Mouse (Mus musculus) liver, embryonic 14.5 days (tissue): ENCODE results near the gene Trpv3. TPM values are rescaled to one million over a fixed set of nuclear protein-coding genes. Genes with fewer than 3 reads are reported as not detected.

ENCODE experiments used
- ATAC-seq: fragments of 200-750 bp; cut with Nextera tagmentation; 2 replicates; pipeline ENCODE4 v1.8.0; 2017; ENCODE audit warnings: moderate number of reproducible peaks, mild to moderate bottlenecking, moderate library complexity; ENCODE audit not compliant: insufficient read depth
- DNase-seq, 3 experiments: peaks; one replicate each; pipeline ENCODE4 v3.0.0-alpha.2; 2012 to 2013; ENCODE audit warnings: low read depth in 3 of 3, low spot score in 3 of 3
- H3K27ac ChIP-seq: fragments of 300-500 bp; sonication (generic); 2 replicates; pipeline ENCODE4 v1.5.1; 2014; ENCODE audit warnings: moderate library complexity, mild to moderate bottlenecking, control low read depth, inconsistent platforms
- H3K27me3 ChIP-seq: fragments of 300-500 bp; sonication (generic); 2 replicates; pipeline ENCODE4 v1.6.1; 2014; ENCODE audit warnings: mild to moderate bottlenecking, low read length, moderate library complexity; ENCODE audit not compliant: control insufficient read depth, insufficient read depth
- H3K36me3 ChIP-seq: fragments of 300-500 bp; sonication (generic); replicated peaks from 2 replicates; pipeline ENCODE4 v1.6.1; 2014; ENCODE audit warnings: low read depth; ENCODE audit not compliant: control insufficient read depth, insufficient read depth
- H3K4me1 ChIP-seq, 2 experiments: fragments of 200-500 bp in 1 of 2; fragments of 300-500 bp in 1 of 2; sonication (generic) in 1 of 2; replicated peaks; 2 replicates each; pipeline ENCODE4 v1.6.1; 2012 to 2014; ENCODE audit warnings: antibody characterized with exemption in 1 of 2, inconsistent platforms in 1 of 2, low read length in 1 of 2; ENCODE audit not compliant: control insufficient read depth in 2 of 2, insufficient read depth in 2 of 2
- H3K4me2 ChIP-seq: fragments of 300-500 bp; sonication (generic); 2 replicates; pipeline ENCODE4 v1.6.1; 2014; ENCODE audit warnings: low read depth, mild to moderate bottlenecking, control low read depth, moderate library complexity
- H3K4me3 ChIP-seq, 2 experiments: fragments of 200-500 bp in 1 of 2; fragments of 300-500 bp in 1 of 2; sonication (generic) in 1 of 2; 2 replicates each; pipeline ENCODE4 v1.5.1; 2012 to 2014; ENCODE audit warnings: low read depth in 2 of 2, low read length in 2 of 2, mild to moderate bottlenecking in 2 of 2, control low read depth in 1 of 2, inconsistent platforms in 1 of 2, moderate library complexity in 1 of 2; ENCODE audit not compliant: insufficient read depth in 1 of 2
- H3K9ac ChIP-seq: fragments of 300-500 bp; sonication (generic); replicated peaks from 2 replicates; pipeline ENCODE4 v1.6.1; 2014; ENCODE audit warnings: mild to moderate bottlenecking, control low read depth, moderate library complexity
- H3K9me3 ChIP-seq: fragments of 300-500 bp; sonication (generic); 2 replicates; pipeline ENCODE4 v1.6.1; 2016; ENCODE audit warnings: low read length, mixed read lengths; ENCODE audit not compliant: control insufficient read depth
- CTCF ChIP-seq: IDR thresholded peaks from 2 replicates; pipeline ENCODE4 v1.5.1; 2016; ENCODE audit warnings: antibody characterized with exemption, low read depth, control low read depth
- EP300 ChIP-seq: IDR thresholded peaks from 2 replicates; pipeline ENCODE4 v1.6.1; 2016; ENCODE audit warnings: antibody characterized with exemption, low read depth
- WGBS: fragments of 180-500 bp; shearing (Covaris S2); extraction: QIAGEN DNeasy Blood & Tissue Kit; methylation state at CpG from one replicate; pipeline ENCODE4 v1.1.7; 2014; ENCODE audit not compliant: insufficient replicate concordance; 5-methylcytosine and 5-hydroxymethylcytosine counted together
- polyA plus RNA-seq, 2 experiments: library from polyadenylated mRNA; depleted of rRNA in 1 of 2; stranded (reverse) in 1 of 2; unstranded in 1 of 2; fragments of >200 nt; fragmentation: Nextera tagmentation in 1 of 2; extraction: Ambion mirVana in 1 of 2; gene quantifications; 2 replicates each; pipeline versions ENCODE4 v1.2.1 to v1.2.3; 2012 to 2014

Gene Trpv3
- polyA plus RNA-seq, 2 experiments = 0.01 to 0.03 TPM

DNA sequence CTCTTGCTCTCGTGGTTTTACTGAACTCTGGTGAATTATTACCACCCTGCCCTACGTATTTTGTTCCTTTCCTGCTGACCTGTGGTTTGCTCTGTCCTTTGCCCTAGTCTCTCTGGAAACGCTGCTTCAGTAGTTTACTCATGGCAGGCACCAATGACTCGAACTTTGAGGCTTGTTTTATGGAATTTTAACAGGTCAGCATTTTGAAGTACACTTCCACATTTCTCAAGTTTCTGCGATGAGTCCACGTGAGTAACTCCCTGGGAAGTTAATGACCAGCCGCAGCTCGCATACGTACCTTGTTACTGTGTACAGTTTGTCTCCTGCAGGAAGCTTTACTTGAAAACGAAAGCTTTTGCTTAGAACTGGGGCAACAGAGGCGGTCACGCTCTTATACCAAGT lies 59.3 kb downstream of the Trpv3 start:
- ATAC-seq (peak; percentile 75; the same call in 1 of the 2 replicates), DNase-seq (peak; percentile 12 to 20 (median 17))
- peak overlapping the region; percentile 28; the same call in 1 of the 2 replicates for H3K4me2 ChIP-seq
- TF ChIP-seq CTCF (no peak), EP300 (no peak)
- WGBS = 22% methylated on average over 12 of the region's 12 CpGs
- 0 out of 4 replicates have a peak, but pooled peaks cover 0 to 2% of the 10 kb centered on the region in 2 experiments for H3K4me1 ChIP-seq
- no peaks in the 10 kb centered on the region for H3K36me3 ChIP-seq
- H3K27ac ChIP-seq = no peak overlapping the region
- H3K9me3 ChIP-seq = no peaks in the 10 kb centered on the region
- peak overlapping the region; percentile 6 to 26; a peak in 2 of 4 replicates for H3K4me3 ChIP-seq
- H3K9ac ChIP-seq = no peak overlapping the region
- no peaks in the 10 kb centered on the region for H3K27me3 ChIP-seq

DNA sequence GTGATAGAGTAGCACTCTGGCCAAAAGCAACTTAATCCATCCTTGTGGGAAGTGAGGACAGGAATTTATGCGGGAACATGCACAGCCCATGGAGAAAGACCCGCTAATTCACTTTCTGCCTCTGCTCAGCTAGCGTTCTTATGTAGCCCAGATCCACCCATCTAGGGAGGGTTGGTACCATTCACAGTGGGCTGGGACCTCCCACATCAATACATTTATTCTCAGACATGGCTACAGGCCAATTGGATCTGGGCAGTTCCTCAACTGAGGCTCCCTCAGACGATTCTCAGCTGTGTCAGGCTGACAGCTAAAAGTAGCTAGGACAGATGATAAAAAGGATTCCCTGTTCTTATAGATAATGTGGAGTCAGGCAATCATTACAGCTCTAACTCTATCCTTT lies 60.2 kb downstream of the Trpv3 start:
- no peaks in the 10 kb centered on the region for H3K9me3 ChIP-seq
- no peak overlapping the region for H3K4me3 ChIP-seq
- H3K4me1 ChIP-seq = 0 out of 4 replicates have a peak, but pooled peaks cover 0 to 2% of the 10 kb centered on the region in 2 experiments
- no peak overlapping the region for H3K4me2 ChIP-seq
- WGBS = 70% methylated on average over 4 of the region's 4 CpGs
- H3K27ac ChIP-seq = no peak overlapping the region
- no peak overlapping the region for H3K9ac ChIP-seq
- H3K36me3 ChIP-seq = no peaks in the 10 kb centered on the region
- TF ChIP-seq CTCF (no peak), EP300 (no peak)
- H3K27me3 ChIP-seq = no peaks in the 10 kb centered on the region
- ATAC-seq (no peak), DNase-seq (no peak)

DNA sequence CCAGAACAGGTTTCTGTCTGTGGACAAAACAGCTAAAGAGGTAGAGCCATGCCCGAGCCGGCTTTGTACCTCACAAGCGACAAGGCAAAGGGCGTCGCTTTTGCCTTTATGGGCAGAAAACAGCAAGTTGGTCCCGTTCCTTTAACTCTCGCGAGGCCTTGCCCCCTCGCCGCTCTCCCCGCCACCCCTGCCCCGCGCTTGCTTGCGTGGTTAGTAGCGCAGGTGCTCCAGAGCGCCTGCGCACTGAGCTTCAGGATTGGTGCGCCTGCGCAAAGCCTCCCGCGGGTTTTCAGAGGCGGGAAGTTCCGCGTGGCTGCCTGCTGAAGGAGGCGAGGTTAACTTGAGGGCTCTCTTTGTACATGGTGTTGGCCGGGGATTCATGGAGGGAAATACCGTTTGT lies 62.3 kb downstream of the Trpv3 start, which contains the start of the genes Aspa, Gm49340 and Spata22:
TSS of gene Aspa (minus strand) at position 155 of the 400 bp plus-strand sequence.
TSS of gene Gm49340 (plus strand) at position 300 of the 400 bp plus-strand sequence.
TSS of gene Spata22 (plus strand) at position 300 of the 400 bp plus-strand sequence.
- Histone ChIP-seq H3K4me3 (no peak within 1 kb of the TSS), H3K36me3 (no peaks in the 10 kb centered on the region), H3K4me2 (no peak within 1 kb of the TSS), H3K27ac (no peak within 1 kb of the TSS), H3K9ac (no peak within 1 kb of the TSS), H3K9me3 (no peaks in the 10 kb centered on the region), H3K27me3 (no peaks in the 10 kb centered on the region), H3K4me1 (0 out of 4 replicates have a peak, but pooled peaks cover 0 to 2% of the 10 kb centered on the region in 2 experiments)
- ATAC-seq = no peak
- TF ChIP-seq CTCF = no peak
- no peak for TF ChIP-seq EP300
- DNase-seq = no peak
- 76% methylated on average over 27 of the region's 27 CpGs for WGBS

DNA sequence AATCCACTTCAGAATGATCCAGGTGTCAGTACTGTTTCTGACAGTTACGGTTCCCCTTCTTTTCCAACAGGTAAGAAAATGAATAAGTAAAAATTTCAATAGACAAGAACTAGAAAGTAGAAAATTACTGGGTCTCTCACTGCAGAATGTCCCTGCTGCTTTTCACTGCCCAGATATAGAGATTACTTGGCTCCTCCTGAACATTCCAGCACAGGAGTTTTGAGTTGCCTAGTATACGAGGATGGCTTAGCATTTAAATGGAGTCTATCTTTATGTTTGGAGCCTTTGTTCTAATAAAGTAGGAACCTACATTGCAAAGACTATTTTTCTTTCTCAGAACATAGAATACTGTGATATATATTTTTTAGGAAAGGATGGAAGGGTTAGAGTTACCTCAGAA lies 66.2 kb downstream of the Trpv3 start:
- no peak overlapping the region for H3K4me2 ChIP-seq
- no peaks in the 10 kb centered on the region for H3K27me3 ChIP-seq
- H3K4me3 ChIP-seq = no peak overlapping the region
- no peaks in the 10 kb centered on the region for H3K9me3 ChIP-seq
- WGBS = 67% methylated on average over 2 of the region's 2 CpGs
- no peaks in the 10 kb centered on the region for H3K36me3 ChIP-seq
- DNase-seq (no peak), ATAC-seq (no peak)
- H3K9ac ChIP-seq = no peak overlapping the region
- H3K27ac ChIP-seq = no peak overlapping the region
- H3K4me1 ChIP-seq = no peaks in the 10 kb centered on the region
- TF ChIP-seq EP300 = no peak
- no peak for TF ChIP-seq CTCF

GRCm38 (mm10) chr11:73336919-73337318 lies 69.7 kb downstream of the Trpv3 start:
- ATAC-seq = no peak
- no peak overlapping the region for H3K4me3 ChIP-seq
- H3K4me1 ChIP-seq = no peaks in the 10 kb centered on the region
- TF ChIP-seq EP300 = no peak
- H3K27me3 ChIP-seq = no peaks in the 10 kb centered on the region
- H3K4me2 ChIP-seq = no peak overlapping the region
- WGBS = 51% methylated on average over 4 of the region's 4 CpGs
- no peaks in the 10 kb centered on the region for H3K9me3 ChIP-seq
- no peak overlapping the region for H3K9ac ChIP-seq
- H3K36me3 ChIP-seq = no peaks in the 10 kb centered on the region
- no peak for DNase-seq
- H3K27ac ChIP-seq = no peak overlapping the region

Other genes with a start within 250 kb of the Trpv3 start
- 0.49 and 0.69 TPM in 2 replicates for gene Camkk1, start 248.4 kb upstream of the Trpv3 start, polyA plus RNA-seq (2012; rRNA removed)
- 0.19 and 0.36 TPM in 2 replicates for gene Camkk1, start 248.4 kb upstream of the Trpv3 start, polyA plus RNA-seq (2014; fragmentation: Nextera tagmentation; extraction: Ambion mirVana)
- 1.6 and 2.4 TPM in 2 replicates for gene Ncbp3, start 219.6 kb upstream of the Trpv3 start, polyA plus RNA-seq (2012; rRNA removed)
- 3.1 TPM in 2 replicates for gene Ncbp3, start 219.6 kb upstream of the Trpv3 start, polyA plus RNA-seq (2014; fragmentation: Nextera tagmentation; extraction: Ambion mirVana)
- 0.02 and 0.03 TPM in 2 replicates for gene Itgae, start 176.8 kb upstream of the Trpv3 start, polyA plus RNA-seq (2012; rRNA removed)
- gene Itgae, start 176.8 kb upstream of the Trpv3 start, polyA plus RNA-seq (2014; fragmentation: Nextera tagmentation; extraction: Ambion mirVana) = 0.03 and 0.06 TPM in 2 replicates
- 4.5 and 5.7 TPM in 2 replicates for gene Haspin, start 129.1 kb upstream of the Trpv3 start, polyA plus RNA-seq (2012; rRNA removed)
- 10.5 and 12.6 TPM in 2 replicates for gene Haspin, start 129.1 kb upstream of the Trpv3 start, polyA plus RNA-seq (2014; fragmentation: Nextera tagmentation; extraction: Ambion mirVana)
- 0.05 and 0.08 TPM in 2 replicates for gene P2rx5, start 107.0 kb upstream of the Trpv3 start, polyA plus RNA-seq (2012; rRNA removed)
- gene P2rx5, start 107.0 kb upstream of the Trpv3 start, polyA plus RNA-seq (2014; fragmentation: Nextera tagmentation; extraction: Ambion mirVana) = 0.15 and 0.16 TPM in 2 replicates
- gene Emc6, start 90.4 kb upstream of the Trpv3 start, polyA plus RNA-seq (2012; rRNA removed) = 38.3 and 40.1 TPM in 2 replicates
- 80.3 and 83.7 TPM in 2 replicates for gene Emc6, start 90.4 kb upstream of the Trpv3 start, polyA plus RNA-seq (2014; fragmentation: Nextera tagmentation; extraction: Ambion mirVana)
- gene Tax1bp3, start 90.3 kb upstream of the Trpv3 start, polyA plus RNA-seq (2012; rRNA removed) = 10.8 and 11.6 TPM in 2 replicates
- 25.8 and 26.7 TPM in 2 replicates for gene Tax1bp3, start 90.3 kb upstream of the Trpv3 start, polyA plus RNA-seq (2014; fragmentation: Nextera tagmentation; extraction: Ambion mirVana)
- gene Ctns, start 68.3 kb upstream of the Trpv3 start, polyA plus RNA-seq (2012; rRNA removed) = 4.5 and 5.3 TPM in 2 replicates
- gene Ctns, start 68.3 kb upstream of the Trpv3 start, polyA plus RNA-seq (2014; fragmentation: Nextera tagmentation; extraction: Ambion mirVana) = 4.8 and 6.8 TPM in 2 replicates
- 1.6 and 2.0 TPM in 2 replicates for gene Shpk, start 67.9 kb upstream of the Trpv3 start, polyA plus RNA-seq (2012; rRNA removed)
- gene Shpk, start 67.9 kb upstream of the Trpv3 start, polyA plus RNA-seq (2014; fragmentation: Nextera tagmentation; extraction: Ambion mirVana) = 1.5 and 2.4 TPM in 2 replicates
- 0.03 TPM in 1 of 2 replicates, not detected in the other for gene Trpv1, start 33.1 kb upstream of the Trpv3 start, polyA plus RNA-seq (2012; rRNA removed)
- not detected in 2 replicates for gene Trpv1, start 33.1 kb upstream of the Trpv3 start, polyA plus RNA-seq (2014; fragmentation: Nextera tagmentation; extraction: Ambion mirVana)
- gene Aspa, start 62.2 kb downstream of the Trpv3 start, polyA plus RNA-seq (2012; rRNA removed) = 1.6 and 2.2 TPM in 2 replicates
- gene Aspa, start 62.2 kb downstream of the Trpv3 start, polyA plus RNA-seq (2014; fragmentation: Nextera tagmentation; extraction: Ambion mirVana) = 2.5 and 3.2 TPM in 2 replicates
- gene Gm49340, start 62.4 kb downstream of the Trpv3 start, polyA plus RNA-seq (2012; rRNA removed) = 0.12 TPM in 2 replicates
- gene Gm49340, start 62.4 kb downstream of the Trpv3 start, polyA plus RNA-seq (2014; fragmentation: Nextera tagmentation; extraction: Ambion mirVana) = not detected in 2 replicates
- gene Spata22, start 62.4 kb downstream of the Trpv3 start, polyA plus RNA-seq (2012; rRNA removed) = 1.3 and 2.0 TPM in 2 replicates
- gene Spata22, start 62.4 kb downstream of the Trpv3 start, polyA plus RNA-seq (2014; fragmentation: Nextera tagmentation; extraction: Ambion mirVana) = 0.64 and 1.0 TPM in 2 replicates
- 0.31 and 0.47 TPM in 2 replicates for gene Olfr20, start 83.4 kb downstream of the Trpv3 start, polyA plus RNA-seq (2012; rRNA removed)
- 0.05 TPM in 1 of 2 replicates, not detected in the other for gene Olfr20, start 83.4 kb downstream of the Trpv3 start, polyA plus RNA-seq (2014; fragmentation: Nextera tagmentation; extraction: Ambion mirVana)
- gene Olfr376, start 103.9 kb downstream of the Trpv3 start, polyA plus RNA-seq (2012; rRNA removed) = not detected in 2 replicates
- not detected in 2 replicates for gene Olfr376, start 103.9 kb downstream of the Trpv3 start, polyA plus RNA-seq (2014; fragmentation: Nextera tagmentation; extraction: Ambion mirVana)
- gene Olfr1, start 132.2 kb downstream of the Trpv3 start, polyA plus RNA-seq (2012; rRNA removed) = not detected in 2 replicates
- not detected in 2 replicates for gene Olfr1, start 132.2 kb downstream of the Trpv3 start, polyA plus RNA-seq (2014; fragmentation: Nextera tagmentation; extraction: Ambion mirVana)
- not detected in 2 replicates for gene Olfr378, start 161.1 kb downstream of the Trpv3 start, polyA plus RNA-seq (2012; rRNA removed)
- not detected in 2 replicates for gene Olfr378, start 161.1 kb downstream of the Trpv3 start, polyA plus RNA-seq (2014; fragmentation: Nextera tagmentation; extraction: Ambion mirVana)
- not detected in 2 replicates for gene Olfr380, start 190.1 kb downstream of the Trpv3 start, polyA plus RNA-seq (2012; rRNA removed)
- not detected in 2 replicates for gene Olfr380, start 190.1 kb downstream of the Trpv3 start, polyA plus RNA-seq (2014; fragmentation: Nextera tagmentation; extraction: Ambion mirVana)
- not detected in 2 replicates for gene Olfr381, start 224.2 kb downstream of the Trpv3 start, polyA plus RNA-seq (2012; rRNA removed)
- not detected in 2 replicates for gene Olfr381, start 224.2 kb downstream of the Trpv3 start, polyA plus RNA-seq (2014; fragmentation: Nextera tagmentation; extraction: Ambion mirVana)
- gene Olfr382, start 249.8 kb downstream of the Trpv3 start, polyA plus RNA-seq (2012; rRNA removed) = not detected in 2 replicates
- not detected in 2 replicates for gene Olfr382, start 249.8 kb downstream of the Trpv3 start, polyA plus RNA-seq (2014; fragmentation: Nextera tagmentation; extraction: Ambion mirVana)